Mouse (Mus musculus): ENCODE data around the gene Rad54l. TPM values are rescaled to one million over a fixed set of nuclear protein-coding genes. Genes with fewer than 3 reads are reported as not detected.

The Rad54l gene
- polyA plus RNA-seq, 1 experiment = 11.5 TPM

GRCm38 (mm10) chr4:116143891-116144717, 20.6 kb upstream of the Rad54l start:
- Histone ChIP-seq H3K4me3 (ENCODE audit: insufficient read depth, poor library complexity, severe bottlenecking) (peak overlapping the region; percentile 50), H3K79me3 (ENCODE audit: low read depth) (no peaks in the 10 kb centered on the region), H3ac (ENCODE audit: control insufficient read depth, insufficient read length, low read depth) (peak overlapping the region; percentile 60), H3K36me3 (ENCODE audit: control insufficient read depth, insufficient read depth) (no peaks in the 10 kb centered on the region), H3K27me3 (ENCODE audit: control insufficient read depth, insufficient read depth, insufficient read length) (no peaks in the 10 kb centered on the region), H3K79me2 (ENCODE audit: control insufficient read depth, insufficient read depth) (no peaks in the 10 kb centered on the region)
- TF ChIP-seq MYOD1 (IDR thresholded peaks at IDR 0.05; ENCODE audit: control insufficient read depth, insufficient read length, low read depth) (no peak), FOSL1 (IDR thresholded peaks at IDR 0.05; ENCODE audit: insufficient read depth, low read length, poor library complexity, severe bottlenecking) (no peak), MYOG (IDR thresholded peaks at IDR 0.05; ENCODE audit: control insufficient read depth, extremely low read depth, insufficient read length) (no peak), CEBPB (IDR thresholded peaks at IDR 0.05; ENCODE audit: low read depth) (no peak), CTCF (IDR thresholded peaks at IDR 0.05; ENCODE audit: control insufficient read depth, insufficient read depth, insufficient read length) (no peak), USF1 (IDR thresholded peaks at IDR 0.05; ENCODE audit: low read depth) (no peak), MAX (IDR thresholded peaks at IDR 0.05) (no peak)

- TF ChIP-seq CEBPB (IDR thresholded peaks at IDR 0.05; ENCODE audit: low read depth) (no peak), CTCF (IDR thresholded peaks at IDR 0.05; ENCODE audit: control insufficient read depth, insufficient read depth, insufficient read length) (no peak), MYOG (IDR thresholded peaks at IDR 0.05; ENCODE audit: control insufficient read depth, extremely low read depth, insufficient read length) (no peak), MYOD1 (IDR thresholded peaks at IDR 0.05; ENCODE audit: control insufficient read depth, insufficient read length, low read depth) (no peak), FOSL1 (IDR thresholded peaks at IDR 0.05; ENCODE audit: insufficient read depth, low read length, poor library complexity, severe bottlenecking) (no peak), MAX (IDR thresholded peaks at IDR 0.05) (no peak), USF1 (IDR thresholded peaks at IDR 0.05; ENCODE audit: low read depth) (no peak)
- no peaks in the 10 kb centered on the region for H3K79me2 ChIP-seq (ENCODE audit: control insufficient read depth, insufficient read depth)
- no peaks in the 10 kb centered on the region for H3K27me3 ChIP-seq (ENCODE audit: control insufficient read depth, insufficient read depth, insufficient read length)
- no peaks in the 10 kb centered on the region for H3K36me3 ChIP-seq (ENCODE audit: control insufficient read depth, insufficient read depth)
- H3K79me3 ChIP-seq (ENCODE audit: low read depth) = no peaks in the 10 kb centered on the region
- H3ac ChIP-seq (ENCODE audit: control insufficient read depth, insufficient read length, low read depth) = no peak overlapping the region
- H3K4me3 ChIP-seq (ENCODE audit: insufficient read depth, poor library complexity, severe bottlenecking) = no peak overlapping the region
Observed at GRCm38 (mm10) chr4:116143317-116143811, 19.9 kb upstream of the Rad54l start.

- TF ChIP-seq MAX (IDR thresholded peaks at IDR 0.05) = no peak
- no peak for TF ChIP-seq USF1 (IDR thresholded peaks at IDR 0.05; ENCODE audit: low read depth)
- no peak for TF ChIP-seq CEBPB (IDR thresholded peaks at IDR 0.05; ENCODE audit: low read depth)
- TF ChIP-seq MYOD1 (IDR thresholded peaks at IDR 0.05; ENCODE audit: control insufficient read depth, insufficient read length, low read depth) = no peak
- no peak for TF ChIP-seq FOSL1 (IDR thresholded peaks at IDR 0.05; ENCODE audit: insufficient read depth, low read length, poor library complexity, severe bottlenecking)
- no peak for TF ChIP-seq CTCF (IDR thresholded peaks at IDR 0.05; ENCODE audit: control insufficient read depth, insufficient read depth, insufficient read length)
- no peak for TF ChIP-seq MYOG (IDR thresholded peaks at IDR 0.05; ENCODE audit: control insufficient read depth, extremely low read depth, insufficient read length)
- no peak overlapping the region for H3K4me3 ChIP-seq (ENCODE audit: insufficient read depth, poor library complexity, severe bottlenecking)
- no peaks in the 10 kb centered on the region for H3K27me3 ChIP-seq (ENCODE audit: control insufficient read depth, insufficient read depth, insufficient read length)
- no peaks in the 10 kb centered on the region for H3K36me3 ChIP-seq (ENCODE audit: control insufficient read depth, insufficient read depth)
- H3ac ChIP-seq (ENCODE audit: control insufficient read depth, insufficient read length, low read depth) = no peak overlapping the region
- no peaks in the 10 kb centered on the region for H3K79me3 ChIP-seq (ENCODE audit: low read depth)
- no peaks in the 10 kb centered on the region for H3K79me2 ChIP-seq (ENCODE audit: control insufficient read depth, insufficient read depth)
Observed at GRCm38 (mm10) chr4:116142269-116142668, 18.8 kb upstream of the Rad54l start.

- no peak overlapping the region for H3K4me3 ChIP-seq (ENCODE audit: insufficient read depth, poor library complexity, severe bottlenecking)
- TF ChIP-seq CEBPB (IDR thresholded peaks at IDR 0.05; ENCODE audit: low read depth) (no peak), MAX (IDR thresholded peaks at IDR 0.05) (no peak), MYOD1 (IDR thresholded peaks at IDR 0.05; ENCODE audit: control insufficient read depth, insufficient read length, low read depth) (no peak), CTCF (IDR thresholded peaks at IDR 0.05; ENCODE audit: control insufficient read depth, insufficient read depth, insufficient read length) (no peak), MYOG (IDR thresholded peaks at IDR 0.05; ENCODE audit: control insufficient read depth, extremely low read depth, insufficient read length) (no peak)
- H3K36me3 ChIP-seq (ENCODE audit: control insufficient read depth, insufficient read depth) = no peaks in the 10 kb centered on the region
- no peaks in the 10 kb centered on the region for H3K27me3 ChIP-seq (ENCODE audit: control insufficient read depth, insufficient read depth, insufficient read length)
- no peaks in the 10 kb centered on the region for H3K79me2 ChIP-seq (ENCODE audit: control insufficient read depth, insufficient read depth)
- H3K79me3 ChIP-seq (ENCODE audit: low read depth) = no peaks in the 10 kb centered on the region
- H3ac ChIP-seq (ENCODE audit: control insufficient read depth, insufficient read length, low read depth) = no peak overlapping the region
Observed at GRCm38 (mm10) chr4:116141736-116142135, 18.2 kb upstream of the Rad54l start.

DNA sequence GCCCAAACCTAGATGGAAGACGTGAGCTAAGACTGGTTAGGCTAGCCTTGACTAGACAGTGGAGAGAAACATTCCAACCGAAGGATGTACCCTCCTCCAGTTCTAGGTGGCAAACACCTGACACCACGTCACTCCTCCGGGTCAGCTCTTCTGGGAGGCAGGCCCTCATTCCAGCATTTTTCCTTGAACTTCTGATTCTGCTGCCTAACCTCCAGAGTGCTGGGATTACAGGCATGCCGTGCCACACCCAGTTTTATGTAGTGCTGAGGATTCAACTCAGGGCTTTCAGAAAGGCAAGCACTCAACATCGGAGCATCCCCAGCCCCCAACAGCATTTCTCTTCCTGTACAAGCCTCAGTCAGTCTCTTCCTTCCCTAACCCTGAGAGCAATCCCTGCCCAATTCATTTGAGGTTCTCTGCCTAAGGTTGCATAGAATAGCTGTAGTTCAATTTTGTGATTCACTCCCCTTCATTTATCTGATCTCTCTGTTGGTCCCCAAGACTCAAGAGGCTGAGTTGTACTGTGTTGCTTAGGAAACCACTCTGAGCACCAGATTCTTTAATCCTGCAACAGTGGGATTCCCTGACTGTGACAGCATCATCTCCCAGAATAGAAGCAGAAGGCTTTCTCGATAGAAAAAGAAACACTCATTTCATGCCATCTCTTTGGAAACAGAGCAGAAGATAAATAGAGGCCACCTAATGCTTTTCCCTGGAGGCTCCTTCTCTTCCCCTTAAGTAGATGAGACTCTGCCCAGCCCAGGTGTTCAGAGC, 17.5 kb upstream of the Rad54l start:
- Histone ChIP-seq H3K4me3 (ENCODE audit: insufficient read depth, poor library complexity, severe bottlenecking) (no peak overlapping the region), H3K36me3 (ENCODE audit: control insufficient read depth, insufficient read depth) (peaks cover 2% of the 10 kb centered on the region), H3K79me2 (ENCODE audit: control insufficient read depth, insufficient read depth) (no peaks in the 10 kb centered on the region), H3ac (ENCODE audit: control insufficient read depth, insufficient read length, low read depth) (no peak overlapping the region), H3K79me3 (ENCODE audit: low read depth) (no peaks in the 10 kb centered on the region), H3K27me3 (ENCODE audit: control insufficient read depth, insufficient read depth, insufficient read length) (no peaks in the 10 kb centered on the region)
- no peak for TF ChIP-seq CEBPB (IDR thresholded peaks at IDR 0.05; ENCODE audit: low read depth)
- TF ChIP-seq MYOG (IDR thresholded peaks at IDR 0.05; ENCODE audit: control insufficient read depth, extremely low read depth, insufficient read length) = no peak
- no peak for TF ChIP-seq MYOD1 (IDR thresholded peaks at IDR 0.05; ENCODE audit: control insufficient read depth, insufficient read length, low read depth)
- no peak for TF ChIP-seq USF1 (IDR thresholded peaks at IDR 0.05; ENCODE audit: low read depth)
- no peak for TF ChIP-seq CTCF (IDR thresholded peaks at IDR 0.05; ENCODE audit: control insufficient read depth, insufficient read depth, insufficient read length)
- no peak for TF ChIP-seq FOSL1 (IDR thresholded peaks at IDR 0.05; ENCODE audit: insufficient read depth, low read length, poor library complexity, severe bottlenecking)
- TF ChIP-seq MAX (IDR thresholded peaks at IDR 0.05) = no peak
